Mouse (Mus musculus): ENCODE data around the gene Khdc4. TPM values are rescaled to one million over a fixed set of nuclear protein-coding genes. Genes with fewer than 3 reads are reported as not detected.
A peak's percentile ranks its signal among the peaks of the same experiment; 100 is the strongest.

The Khdc4 gene
- polyA plus RNA-seq (2015; fragmentation: Nextera tagmentation; extraction: Ambion mirVana), result 61.1 and 61.5 TPM in 2 replicates

- peak; percentile 98 for ATAC-seq
- Histone ChIP-seq H3K4me2 (ENCODE audit: low read depth, low read length) (peak within 1 kb of the TSS; percentile 87), H3K9me3 (ENCODE audit: control insufficient read depth, low read length) (no peaks in the 10 kb centered on the region), H3K9ac (ENCODE audit: low read depth, low read length) (peak within 1 kb of the TSS; percentile 99), H3K36me3 (ENCODE audit: control insufficient read depth, insufficient read depth, low read length) (peaks cover 5% of the 10 kb centered on the region; the same call in 1 of the 2 replicates), H3K27me3 (replicated peaks; ENCODE audit: control insufficient read depth, insufficient read depth, low read length) (no peaks in the 10 kb centered on the region), H3K4me3 (ENCODE audit: low read length) (peak within 1 kb of the TSS; percentile 100), H3K27ac (ENCODE audit: low read length) (peak within 1 kb of the TSS; percentile 98), H3K4me1 (ENCODE audit: control insufficient read depth, insufficient read depth, low read length) (peaks cover 14% of the 10 kb centered on the region)
- under 1% methylated on average over 47 of the region's 47 CpGs for WGBS
These were observed at the start of gene Khdc4 for GRCm38 (mm10) chr3:88684980-88685941. Gene Khdc4 (plus strand): TSS chr3:88685803.

GRCm38 (mm10) chr3:88636555-88636986 is 49.0 kb upstream of the Khdc4 start:
- H3K27me3 ChIP-seq (replicated peaks; ENCODE audit: control insufficient read depth, insufficient read depth, low read length), result no peaks in the 10 kb centered on the region
- 91% methylated on average over 8 of the region's 8 CpGs for WGBS
- no peaks in the 10 kb centered on the region for H3K4me1 ChIP-seq (ENCODE audit: control insufficient read depth, insufficient read depth, low read length)
- no peak for ATAC-seq
- H3K9me3 ChIP-seq (ENCODE audit: control insufficient read depth, low read length), result no peaks in the 10 kb centered on the region
- peaks cover 55% of the 10 kb centered on the region for H3K36me3 ChIP-seq (ENCODE audit: control insufficient read depth, insufficient read depth, low read length)
- no peak overlapping the region for H3K9ac ChIP-seq (ENCODE audit: low read depth, low read length)
- no peak overlapping the region for H3K4me3 ChIP-seq (ENCODE audit: low read length)
- H3K27ac ChIP-seq (ENCODE audit: low read length), result no peak overlapping the region
- H3K4me2 ChIP-seq (ENCODE audit: low read depth, low read length), result no peak overlapping the region

- Histone ChIP-seq H3K9ac (ENCODE audit: low read depth, low read length) (no peak overlapping the region), H3K27ac (ENCODE audit: low read length) (no peak overlapping the region), H3K36me3 (ENCODE audit: control insufficient read depth, insufficient read depth, low read length) (peaks cover 55% of the 10 kb centered on the region), H3K27me3 (replicated peaks; ENCODE audit: control insufficient read depth, insufficient read depth, low read length) (no peaks in the 10 kb centered on the region), H3K4me1 (ENCODE audit: control insufficient read depth, insufficient read depth, low read length) (no peaks in the 10 kb centered on the region), H3K4me2 (ENCODE audit: low read depth, low read length) (no peak overlapping the region), H3K9me3 (ENCODE audit: control insufficient read depth, low read length) (no peaks in the 10 kb centered on the region), H3K4me3 (ENCODE audit: low read length) (no peak overlapping the region)
- no peak for ATAC-seq
- WGBS, result 92% methylated on average over 5 of the region's 5 CpGs
These were observed 48.5 kb upstream of the Khdc4 start for GRCm38 (mm10) chr3:88637134-88637533.

GRCm38 (mm10) chr3:88639239-88639638 is 46.4 kb upstream of the Khdc4 start:
- peaks cover 63% of the 10 kb centered on the region for H3K36me3 ChIP-seq (ENCODE audit: control insufficient read depth, insufficient read depth, low read length)
- no peak for ATAC-seq

GRCm38 (mm10) chr3:88640676-88641075 is 44.9 kb upstream of the Khdc4 start:
- Histone ChIP-seq H3K9me3 (ENCODE audit: control insufficient read depth, low read length) (no peaks in the 10 kb centered on the region), H3K4me2 (ENCODE audit: low read depth, low read length) (no peak overlapping the region), H3K4me1 (ENCODE audit: control insufficient read depth, insufficient read depth, low read length) (no peaks in the 10 kb centered on the region), H3K27me3 (replicated peaks; ENCODE audit: control insufficient read depth, insufficient read depth, low read length) (no peaks in the 10 kb centered on the region), H3K9ac (ENCODE audit: low read depth, low read length) (no peak overlapping the region), H3K36me3 (ENCODE audit: control insufficient read depth, insufficient read depth, low read length) (peaks cover 55% of the 10 kb centered on the region), H3K4me3 (ENCODE audit: low read length) (no peak overlapping the region), H3K27ac (ENCODE audit: low read length) (no peak overlapping the region)
- 75% methylated on average over 1 of the region's 1 CpGs for WGBS
- 0 out of 2 replicates have a peak, but pooled peaks have one; percentile 33 for ATAC-seq

More at GRCm38 (mm10) chr3:88639239-88639638, 46.4 kb upstream of the Khdc4 start:
- Histone ChIP-seq H3K27me3 (replicated peaks; ENCODE audit: control insufficient read depth, insufficient read depth, low read length) (no peaks in the 10 kb centered on the region), H3K4me3 (ENCODE audit: low read length) (no peak overlapping the region), H3K9me3 (ENCODE audit: control insufficient read depth, low read length) (no peaks in the 10 kb centered on the region), H3K27ac (ENCODE audit: low read length) (no peak overlapping the region), H3K4me2 (ENCODE audit: low read depth, low read length) (no peak overlapping the region), H3K4me1 (ENCODE audit: control insufficient read depth, insufficient read depth, low read length) (no peaks in the 10 kb centered on the region), H3K9ac (ENCODE audit: low read depth, low read length) (no peak overlapping the region)
- 95% methylated on average over 12 of the region's 12 CpGs for WGBS

GRCm38 (mm10) chr3:88643078-88643477 is 42.5 kb upstream of the Khdc4 start:
- peaks cover 47% of the 10 kb centered on the region for H3K36me3 ChIP-seq (ENCODE audit: control insufficient read depth, insufficient read depth, low read length)
- no peak overlapping the region for H3K9ac ChIP-seq (ENCODE audit: low read depth, low read length)
- no peaks in the 10 kb centered on the region for H3K9me3 ChIP-seq (ENCODE audit: control insufficient read depth, low read length)
- no peak overlapping the region for H3K27ac ChIP-seq (ENCODE audit: low read length)
- H3K4me2 ChIP-seq (ENCODE audit: low read depth, low read length), result no peak overlapping the region
- no peak overlapping the region for H3K4me3 ChIP-seq (ENCODE audit: low read length)
- WGBS, result 79% methylated on average over 5 of the region's 5 CpGs
- H3K27me3 ChIP-seq (replicated peaks; ENCODE audit: control insufficient read depth, insufficient read depth, low read length), result no peaks in the 10 kb centered on the region
- H3K4me1 ChIP-seq (ENCODE audit: control insufficient read depth, insufficient read depth, low read length), result no peaks in the 10 kb centered on the region
- no peak for ATAC-seq

- Histone ChIP-seq H3K4me3 (ENCODE audit: low read length) (no peak overlapping the region), H3K4me2 (ENCODE audit: low read depth, low read length) (no peak overlapping the region), H3K27ac (ENCODE audit: low read length) (no peak overlapping the region), H3K36me3 (ENCODE audit: control insufficient read depth, insufficient read depth, low read length) (peaks cover 33% of the 10 kb centered on the region), H3K27me3 (replicated peaks; ENCODE audit: control insufficient read depth, insufficient read depth, low read length) (no peaks in the 10 kb centered on the region), H3K4me1 (ENCODE audit: control insufficient read depth, insufficient read depth, low read length) (no peaks in the 10 kb centered on the region), H3K9ac (ENCODE audit: low read depth, low read length) (no peak overlapping the region), H3K9me3 (ENCODE audit: control insufficient read depth, low read length) (no peaks in the 10 kb centered on the region)
- ATAC-seq, result no peak
- 93% methylated on average over 12 of the region's 12 CpGs for WGBS
These were observed 39.7 kb upstream of the Khdc4 start for GRCm38 (mm10) chr3:88645937-88646336.

- H3K9ac ChIP-seq (ENCODE audit: low read depth, low read length), result no peak overlapping the region
- H3K4me3 ChIP-seq (ENCODE audit: low read length), result no peak overlapping the region
- H3K36me3 ChIP-seq (ENCODE audit: control insufficient read depth, insufficient read depth, low read length), result peaks cover 30% of the 10 kb centered on the region
- no peaks in the 10 kb centered on the region for H3K9me3 ChIP-seq (ENCODE audit: control insufficient read depth, low read length)
- no peak overlapping the region for H3K4me2 ChIP-seq (ENCODE audit: low read depth, low read length)
- H3K4me1 ChIP-seq (ENCODE audit: control insufficient read depth, insufficient read depth, low read length), result 0 out of 2 replicates have a peak, but pooled peaks cover 3% of the 10 kb centered on the region
- H3K27ac ChIP-seq (ENCODE audit: low read length), result no peak overlapping the region
- H3K27me3 ChIP-seq (replicated peaks; ENCODE audit: control insufficient read depth, insufficient read depth, low read length), result no peaks in the 10 kb centered on the region
- WGBS, result 74% methylated on average over 6 of the region's 6 CpGs
- no peak for ATAC-seq
These were observed 39.1 kb upstream of the Khdc4 start for GRCm38 (mm10) chr3:88646426-88646995.

GRCm38 (mm10) chr3:88647076-88647475 is 38.5 kb upstream of the Khdc4 start:
- peaks cover 27% of the 10 kb centered on the region for H3K36me3 ChIP-seq (ENCODE audit: control insufficient read depth, insufficient read depth, low read length)
- no peaks in the 10 kb centered on the region for H3K27me3 ChIP-seq (replicated peaks; ENCODE audit: control insufficient read depth, insufficient read depth, low read length)
- H3K27ac ChIP-seq (ENCODE audit: low read length), result no peak overlapping the region
- no peak overlapping the region for H3K4me3 ChIP-seq (ENCODE audit: low read length)
- H3K9me3 ChIP-seq (ENCODE audit: control insufficient read depth, low read length), result no peaks in the 10 kb centered on the region
- 0 out of 2 replicates have a peak, but pooled peaks cover 8% of the 10 kb centered on the region for H3K4me1 ChIP-seq (ENCODE audit: control insufficient read depth, insufficient read depth, low read length)
- H3K4me2 ChIP-seq (ENCODE audit: low read depth, low read length), result no peak overlapping the region
- no peak overlapping the region for H3K9ac ChIP-seq (ENCODE audit: low read depth, low read length)
- WGBS, result 80% methylated on average over 3 of the region's 3 CpGs
- no peak for ATAC-seq

Data from intestine, embryonic 16.5 days (tissue).